Mouse (Mus musculus) bone marrow macrophage, adult 2 months (primary cell): ENCODE data around the gene Kcnj11. TPM values are rescaled to one million over a fixed set of nuclear protein-coding genes. Genes with fewer than 3 reads are reported as not detected.

Source experiments
- H3K27ac ChIP-seq: 2 replicates; pipeline ENCODE4 v1.5.1; 2012; ENCODE audit warnings: low read depth, low read length; ENCODE audit not compliant: insufficient read depth
- H3K4me1 ChIP-seq: 2 replicates; pipeline ENCODE4 v1.6.1; 2012; ENCODE audit warnings: low read length; ENCODE audit not compliant: control insufficient read depth, insufficient read depth
- H3K4me3 ChIP-seq: 2 replicates; pipeline ENCODE4 v1.5.1; 2012; ENCODE audit warnings: mild to moderate bottlenecking, low read length, moderate library complexity; ENCODE audit not compliant: insufficient read depth
- CTCF ChIP-seq: IDR thresholded peaks from 2 replicates; pipeline ENCODE4 v1.5.1; 2012; ENCODE audit warnings: low read depth, mild to moderate bottlenecking, low read length, moderate library complexity
- POLR2A ChIP-seq: IDR thresholded peaks from 2 replicates; pipeline ENCODE4 v1.6.1; 2012; ENCODE audit warnings: mild to moderate bottlenecking, low read depth, low read length, borderline replicate concordance
- polyA plus RNA-seq: library from polyadenylated mRNA; stranded (reverse); fragments of >200 nt; gene quantifications from 2 replicates; pipeline ENCODE4 v1.2.4, GENCODE M21; 2012; ENCODE audit not compliant: missing spikeins, insufficient read depth, insufficient read length

The Kcnj11 gene
- polyA plus RNA-seq, 1 experiment: not detected

DNA sequence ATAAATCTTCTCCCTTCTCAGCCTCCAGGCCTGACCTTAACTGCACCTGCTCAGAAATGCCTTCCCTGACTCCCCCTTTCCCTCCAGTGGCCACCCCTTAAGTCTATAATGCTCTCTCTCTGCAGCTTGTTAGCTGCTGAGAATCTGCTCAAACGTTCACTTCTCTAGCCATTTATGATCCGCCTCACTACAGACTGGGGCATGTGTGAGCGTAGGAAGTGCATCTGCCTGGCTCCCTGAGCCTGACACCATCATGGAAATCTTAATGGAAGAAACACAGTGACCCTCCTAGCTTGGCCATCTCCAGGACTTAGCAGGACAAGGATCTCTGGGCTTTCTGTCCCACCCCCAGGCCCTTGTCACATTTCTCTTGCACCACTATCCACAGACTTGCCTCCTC, 9.5 kb upstream of the Kcnj11 start:
- Histone ChIP-seq H3K27ac (no peak overlapping the region), H3K4me1 (peaks cover 9% of the 10 kb centered on the region), H3K4me3 (no peak overlapping the region)
- TF ChIP-seq CTCF (no peak), POLR2A (no peak)

DNA sequence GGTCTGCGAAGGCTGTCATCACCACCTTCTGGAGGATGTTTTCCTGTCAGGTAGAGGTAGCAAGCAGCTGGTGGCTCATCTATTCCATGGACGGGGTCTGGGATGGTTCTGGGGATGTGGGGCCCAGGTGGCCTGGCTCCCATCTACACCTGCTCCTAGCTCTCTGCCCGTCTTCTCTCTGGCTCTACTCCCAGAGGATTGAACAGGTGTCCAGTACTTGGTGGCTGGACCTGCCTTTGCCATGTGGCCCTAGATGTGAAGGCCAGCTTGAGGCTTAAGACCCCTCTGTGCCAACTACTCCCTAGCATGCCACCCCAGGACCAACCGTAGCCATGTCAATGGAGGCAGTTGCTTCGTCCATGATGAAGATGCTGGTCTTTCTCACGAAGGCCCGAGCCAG, 4.9 kb upstream of the Kcnj11 start:
- Histone ChIP-seq H3K27ac (no peak overlapping the region), H3K4me3 (no peak overlapping the region), H3K4me1 (no peaks in the 10 kb centered on the region)
- TF ChIP-seq CTCF: no peak
- no peak for TF ChIP-seq POLR2A

DNA sequence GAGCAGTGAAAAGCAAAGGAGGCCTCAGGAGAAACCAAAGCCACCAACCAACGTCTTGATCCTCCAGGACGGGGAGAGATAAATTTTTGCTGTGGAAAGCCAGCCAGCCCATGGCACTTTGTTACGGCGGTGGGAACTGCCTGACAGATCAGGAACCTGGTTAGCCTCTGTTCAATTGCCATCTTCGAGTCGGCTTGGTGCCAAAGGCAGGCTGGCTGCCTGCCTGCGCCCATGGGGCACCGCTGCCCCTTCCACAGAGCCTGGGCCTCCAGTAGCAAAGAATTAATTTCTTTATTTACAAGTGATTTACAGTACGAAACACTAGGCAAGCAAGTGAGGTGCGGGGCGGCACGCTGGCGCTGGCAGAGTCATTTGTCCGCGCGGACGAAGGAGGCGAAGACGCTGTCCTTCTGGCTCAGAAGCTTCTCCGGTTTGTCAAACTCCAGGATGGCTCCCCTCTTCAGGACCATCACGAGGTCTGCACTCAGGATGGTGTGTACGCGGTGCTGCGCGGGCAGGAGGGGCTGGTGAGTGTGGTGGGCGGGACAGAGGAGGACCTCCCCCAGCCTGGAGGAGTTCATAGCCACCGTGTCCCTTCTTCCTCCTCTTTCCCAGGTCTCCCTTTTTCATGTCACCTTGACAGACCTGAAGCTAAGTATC, 3.8 kb upstream of the Kcnj11 start:
- no peak for TF ChIP-seq CTCF
- no peak for TF ChIP-seq POLR2A
- Histone ChIP-seq H3K4me3 (no peak overlapping the region), H3K27ac (no peak overlapping the region), H3K4me1 (no peaks in the 10 kb centered on the region)

DNA sequence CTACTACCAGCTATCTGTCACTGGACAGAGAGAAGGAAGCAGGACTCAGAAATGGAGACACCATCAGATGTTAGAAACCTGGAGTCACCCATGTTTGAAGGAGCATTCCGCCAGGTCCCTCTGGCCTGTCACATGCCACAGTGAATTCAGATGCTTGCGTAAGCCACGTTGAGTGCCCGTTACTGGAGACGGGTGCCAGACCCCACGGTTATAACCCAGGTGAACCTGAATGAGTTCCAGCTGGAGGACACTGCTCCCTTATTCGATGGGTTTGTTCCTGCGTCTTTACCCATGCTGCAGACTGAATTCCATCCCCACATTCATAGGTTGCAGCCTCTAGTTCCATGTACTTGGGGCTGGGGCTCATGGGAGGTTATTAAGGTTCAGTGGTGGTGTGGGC, 3.2 kb upstream of the Kcnj11 start:
- TF ChIP-seq POLR2A (no peak), CTCF (no peak)

DNA sequence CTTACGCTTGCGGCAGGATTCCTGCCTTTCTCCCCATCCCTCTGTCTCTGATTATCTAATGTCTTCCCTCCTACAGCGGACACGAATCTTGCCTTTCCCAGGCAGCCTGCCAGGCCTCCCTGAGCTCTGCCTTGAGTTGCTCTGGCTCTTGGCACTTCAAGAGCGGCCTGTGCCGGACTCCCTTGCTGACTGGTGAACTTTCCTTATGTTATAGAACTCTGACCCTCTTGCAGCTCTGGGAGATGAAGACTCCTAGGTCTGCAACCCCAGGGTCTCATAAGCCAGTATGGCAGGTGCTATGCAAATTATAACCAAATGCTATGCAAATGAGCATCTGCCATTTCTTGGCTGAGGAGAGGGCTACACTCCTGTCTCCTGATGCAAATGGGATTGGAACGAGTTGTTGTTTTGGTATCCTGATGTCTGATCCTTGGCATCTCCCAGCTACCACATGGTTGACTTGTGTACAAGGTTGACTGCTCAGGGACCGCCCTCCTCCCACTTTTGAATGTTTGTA, 2.6 kb upstream of the Kcnj11 start:
- Histone ChIP-seq H3K4me3 (no peak overlapping the region), H3K4me1 (no peaks in the 10 kb centered on the region), H3K27ac (no peak overlapping the region)
- TF ChIP-seq POLR2A (no peak), CTCF (no peak)

More for the DNA sequence above, 3.2 kb upstream of the Kcnj11 start:
- Histone ChIP-seq H3K4me1 (no peaks in the 10 kb centered on the region), H3K27ac (no peak overlapping the region), H3K4me3 (no peak overlapping the region)

DNA sequence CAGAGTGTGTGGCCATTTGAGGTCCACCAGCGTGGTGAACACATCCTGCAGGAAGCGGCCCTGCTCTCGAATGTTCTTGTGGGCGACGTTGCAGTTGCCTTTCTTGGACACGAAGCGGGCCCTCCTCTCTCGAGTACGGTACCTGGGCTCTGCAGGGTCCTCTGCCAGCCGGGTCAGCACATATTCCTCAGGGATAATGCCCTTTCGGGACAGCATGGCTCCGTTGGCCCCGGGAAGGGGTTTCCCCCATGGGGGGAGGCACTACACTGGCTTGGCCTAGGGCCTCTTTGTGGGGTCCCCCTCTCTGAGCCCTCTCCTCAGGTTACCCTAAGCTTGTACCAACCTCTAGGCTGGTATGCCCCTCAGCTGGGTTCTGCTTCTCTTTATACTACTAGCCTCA, 882 bp downstream of the Kcnj11 start:
- Histone ChIP-seq H3K27ac (no peak overlapping the region), H3K4me3 (no peak overlapping the region), H3K4me1 (no peaks in the 10 kb centered on the region)
- no peak for TF ChIP-seq CTCF
- TF ChIP-seq POLR2A: no peak

DNA sequence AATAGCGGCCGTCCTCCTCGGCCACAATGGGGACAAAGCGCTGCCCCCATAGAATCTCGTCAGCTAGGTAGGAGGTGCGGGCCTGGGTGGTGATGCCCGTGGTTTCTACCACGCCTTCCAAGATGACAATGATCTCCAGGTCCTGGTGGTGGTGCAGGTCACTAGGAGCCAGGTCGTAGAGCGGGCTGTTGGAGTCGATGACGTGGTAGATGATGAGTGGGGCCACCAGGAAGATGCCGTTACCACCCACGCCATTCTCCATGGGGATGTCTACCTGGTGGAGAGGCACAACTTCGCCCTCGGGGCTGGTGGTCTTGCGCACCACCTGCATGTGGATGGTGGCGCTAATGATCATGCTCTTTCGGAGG, 1.7 kb downstream of the Kcnj11 start:
- TF ChIP-seq CTCF (no peak), POLR2A (no peak)
- Histone ChIP-seq H3K4me1 (no peaks in the 10 kb centered on the region), H3K27ac (no peak overlapping the region), H3K4me3 (no peak overlapping the region)

DNA sequence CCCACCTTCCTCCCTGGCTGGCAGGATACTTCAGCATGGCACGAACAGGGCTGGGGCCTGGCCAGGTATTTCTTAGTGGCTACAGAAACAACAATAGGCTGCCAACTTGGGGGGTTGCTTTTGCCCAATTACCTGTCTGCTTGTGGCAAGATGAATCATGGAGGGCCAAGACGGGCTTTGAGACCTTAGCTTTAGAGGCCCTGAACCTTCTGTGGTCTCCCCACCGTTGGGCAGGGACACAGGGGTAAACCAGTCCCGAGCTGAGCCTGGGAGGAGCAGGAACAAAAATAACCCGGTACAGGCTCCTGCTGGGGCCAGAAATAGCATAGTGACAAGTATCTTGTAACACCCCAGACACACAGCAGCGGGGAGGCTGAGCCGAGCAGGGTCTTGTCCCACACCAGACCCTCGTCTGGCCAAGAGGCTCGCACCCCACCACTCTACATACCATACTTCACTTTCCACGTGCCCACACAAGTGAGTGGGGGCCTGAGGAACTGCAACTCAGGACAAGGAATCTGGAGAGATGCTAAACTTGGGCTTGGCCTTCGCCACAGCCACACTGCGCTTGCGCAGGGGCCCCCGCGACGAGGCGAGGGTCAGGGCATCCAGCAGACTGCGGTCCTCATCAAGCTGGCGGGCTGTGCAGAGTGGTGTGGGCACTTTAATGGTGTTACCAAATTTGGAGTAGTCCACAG, 2.2 kb downstream of the Kcnj11 start:
- no peak for TF ChIP-seq POLR2A

DNA sequence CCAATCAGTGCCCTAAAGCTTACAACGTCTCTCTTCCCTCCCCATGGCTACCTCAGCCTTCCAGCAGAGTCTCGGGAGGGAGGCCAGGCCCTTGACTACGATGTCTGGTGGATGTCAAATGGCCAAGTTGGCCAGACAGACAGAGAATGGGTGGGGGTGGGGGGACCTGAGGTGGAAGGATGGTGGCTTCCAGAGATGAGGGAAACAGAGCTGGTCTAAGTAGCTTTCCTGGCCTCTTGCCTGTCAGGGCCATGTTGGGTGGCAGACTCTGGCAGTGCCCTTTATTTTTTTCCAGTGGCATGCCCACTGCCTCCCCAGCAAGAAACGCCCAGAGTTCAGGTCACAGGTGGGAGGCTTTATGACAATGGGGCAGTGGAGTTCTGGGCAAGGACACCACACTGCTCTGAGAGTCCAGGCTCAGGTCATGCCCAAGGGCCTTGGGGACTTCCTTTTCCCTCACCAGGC, 3.2 kb downstream of the Kcnj11 start:
- TF ChIP-seq CTCF: no peak
- TF ChIP-seq POLR2A: no peak
- no peak overlapping the region for H3K4me3 ChIP-seq
- H3K27ac ChIP-seq: no peak overlapping the region
- H3K4me1 ChIP-seq: no peaks in the 10 kb centered on the region

More for the DNA sequence above, 2.2 kb downstream of the Kcnj11 start:
- Histone ChIP-seq H3K4me1 (no peaks in the 10 kb centered on the region), H3K4me3 (no peak overlapping the region), H3K27ac (no peak overlapping the region)

DNA sequence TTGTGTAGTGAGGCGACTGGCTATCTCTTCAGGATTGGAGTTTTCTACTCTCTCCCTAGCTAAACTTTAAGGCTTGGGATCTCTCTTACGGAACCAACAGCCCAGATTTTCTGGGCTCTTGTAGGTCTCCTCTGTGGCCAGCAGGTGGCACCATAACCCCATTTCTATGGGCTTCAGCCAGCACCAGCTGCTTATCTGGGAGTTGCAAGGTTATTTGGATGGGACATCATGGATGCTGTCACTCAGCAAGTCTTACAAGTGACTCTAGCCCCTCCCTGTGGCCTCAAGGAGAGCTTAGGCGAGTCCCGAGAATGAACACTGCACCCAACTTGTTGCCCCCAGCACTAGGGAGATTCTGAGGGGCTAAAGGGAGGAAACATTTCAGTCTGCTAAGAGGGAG, 4.4 kb downstream of the Kcnj11 start:
- no peaks in the 10 kb centered on the region for H3K4me1 ChIP-seq
- TF ChIP-seq POLR2A: no peak
- peak; percentile 97 for TF ChIP-seq CTCF

More for the DNA sequence above, 4.4 kb downstream of the Kcnj11 start:
- H3K4me3 ChIP-seq: no peak overlapping the region
- no peak overlapping the region for H3K27ac ChIP-seq
